Mouse (Mus musculus) heart, adult 2 months (tissue): ENCODE measurements around the gene Tomm6.

Experiments
- CTCF ChIP-seq: fragments of 200-600 bp; IDR thresholded peaks from 2 replicates; pipeline ENCODE4 v1.8.1; 2022; ENCODE audit warnings: antibody characterized with exemption, mild to moderate bottlenecking, moderate library complexity
- POLR2A ChIP-seq: fragments of 200-500 bp; IDR thresholded peaks from 2 replicates; pipeline ENCODE4 v1.6.1; 2011; ENCODE audit warnings: mild to moderate bottlenecking, low read depth, low read length, control low read depth; ENCODE audit not compliant: insufficient read depth

GRCm38 (mm10) chr17:47695337-47695710 is 7.1 kb upstream of the Tomm6 start:
- TF ChIP-seq CTCF (no peak), POLR2A (no peak)
